ENCODE assay signal across 16 mouse cellular contexts in the genomic region with DNA sequence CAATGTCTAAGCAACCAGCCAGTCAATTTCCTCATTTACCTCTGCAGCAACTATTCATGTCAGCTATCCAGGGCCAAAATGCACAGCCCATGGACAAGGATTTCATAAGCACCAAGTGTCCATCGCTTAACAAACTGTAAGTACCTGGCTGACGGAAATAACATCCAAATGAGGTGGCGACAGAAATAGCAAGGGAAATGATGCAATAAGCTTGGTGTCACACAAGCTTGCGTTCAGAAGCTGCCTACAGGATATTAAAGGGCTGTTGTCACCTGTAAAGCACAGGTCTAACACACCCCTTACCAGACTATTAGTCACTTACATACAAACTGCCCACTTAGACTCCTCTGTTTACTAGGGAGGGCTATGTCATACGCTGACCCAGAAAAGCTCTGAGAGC. TPM values are rescaled to one million over a fixed set of nuclear protein-coding genes. Genes with fewer than 3 reads are reported as not detected.
A peak's percentile ranks its signal among the peaks of the same experiment; 100 is the strongest.
DNase-seq lines count a peak whose midpoint lies in the region; ATAC-seq and TF ChIP-seq lines count a peak whose summit lies in the region.
"Had no signal": no experiment of that assay in that cellular context is flagged by ENCODE, and none has a peak within 500 bp of the region (broad histone marks: within the 10 kb centered on the region; RNA-seq: fewer than 3 reads in every experiment).

No protein-coding gene starts in this region.

- 42% methylated on average over 5 of the region's 5 CpGs for WGBS in lung, postnatal 0 days
- WGBS in liver, embryonic 13.5 days (ENCODE audit: insufficient replicate concordance) = 40% methylated on average over 5 of the region's 5 CpGs
- 74% methylated on average over 5 of the region's 5 CpGs for WGBS in stomach, postnatal 0 days

- peak overlapping the region; percentile 28 for H3K4me3 ChIP-seq in erythroblast, embryonic 14.5 days (replicated peaks)
- H3K4me3 ChIP-seq in lung, postnatal 0 days (ENCODE audit: low read depth, low read length) = no peak overlapping the region
- peak overlapping the region; percentile 7 for H3K4me3 ChIP-seq in liver, embryonic 13.5 days (replicated peaks)
- no peak overlapping the region for H3K4me3 ChIP-seq in stomach, postnatal 0 days (ENCODE audit: low read depth, low read length)
- H3K4me3 ChIP-seq: embryonic facial prominence, embryonic 15.5 days; midbrain, embryonic 12.5 days had no signal

- ATAC-seq in erythroblast, adult 5-6 weeks (replicated peaks; ENCODE audit: low FRiP score, poor library complexity, severe bottlenecking) = no peak
- no peak for ATAC-seq in lung, postnatal 0 days
- ATAC-seq in liver, embryonic 13.5 days (ENCODE audit: low read depth) = no peak
- no peak for ATAC-seq in stomach, postnatal 0 days (ENCODE audit: low FRiP score, low TSS enrichment)
- ATAC-seq in megakaryocyte-erythroid progenitor cell, adult 5-6 weeks (replicated peaks; ENCODE audit: low FRiP score, low TSS enrichment, poor library complexity, severe bottlenecking) = no peak
- ATAC-seq: Patski had no signal

- H3K27me3 ChIP-seq in erythroblast, embryonic 14.5 days (ENCODE audit: control insufficient read depth) = peaks cover 42% of the 10 kb centered on the region
- no peaks in the 10 kb centered on the region for H3K27me3 ChIP-seq in lung, postnatal 0 days (replicated peaks; ENCODE audit: insufficient read depth, low read length)
- H3K27me3 ChIP-seq in liver, embryonic 13.5 days = peaks cover 33% of the 10 kb centered on the region
- no peaks in the 10 kb centered on the region for H3K27me3 ChIP-seq in stomach, postnatal 0 days (ENCODE audit: control insufficient read depth, insufficient read depth, low read length)
- H3K27me3 ChIP-seq: embryonic facial prominence, embryonic 15.5 days; midbrain, embryonic 12.5 days; neural tube, embryonic 13.5 days; Patski had no signal

- TF ChIP-seq EP300 in lung, postnatal 0 days (IDR thresholded peaks at IDR 0.05) = peak; percentile 38; the same call in 1 of the 2 replicates
- TF ChIP-seq EP300 in stomach, postnatal 0 days (optimal IDR thresholded peaks at IDR 0.05) = no peak

- no peak overlapping the region for H3K4me2 ChIP-seq in lung, postnatal 0 days (replicated peaks; ENCODE audit: low read depth, low read length)
- H3K4me2 ChIP-seq in liver, embryonic 13.5 days = peak overlapping the region; percentile 40
- H3K4me2 ChIP-seq in stomach, postnatal 0 days (replicated peaks; ENCODE audit: low read depth) = no peak overlapping the region
- H3K4me2 ChIP-seq: embryonic facial prominence, embryonic 15.5 days had no signal

- peak; percentile 71 for DNase-seq in lung, postnatal 0 days (ENCODE audit: low spot score)
- DNase-seq in lung, postnatal 4 days = no peak
- DNase-seq in liver, embryonic 13.5 days = no peak
- no peak for DNase-seq in stomach, postnatal 0 days (ENCODE audit: low spot score)
- DNase-seq in thymus, postnatal 10 days (ENCODE audit: low spot score in 2 of 2) = no peak
- DNase-seq: cerebellum, adult 2 months; kidney, postnatal 10 days; thymus, postnatal 25 days had no signal

- H3K9me3 ChIP-seq in erythroblast, embryonic 14.5 days (ENCODE audit: control insufficient read depth, low read length) = peaks cover 2% of the 10 kb centered on the region; the same call in 1 of the 2 replicates
- no peaks in the 10 kb centered on the region for H3K9me3 ChIP-seq in lung, postnatal 0 days (ENCODE audit: low read length)
- H3K9me3 ChIP-seq in liver, embryonic 13.5 days (replicated peaks) = no peaks in the 10 kb centered on the region
- H3K9me3 ChIP-seq in stomach, postnatal 0 days (ENCODE audit: control insufficient read depth, low read length) = no peaks in the 10 kb centered on the region
- H3K9me3 ChIP-seq: embryonic facial prominence, embryonic 15.5 days; midbrain, embryonic 12.5 days; neural tube, embryonic 13.5 days had no signal

- peaks cover 50% of the 10 kb centered on the region for H3K4me1 ChIP-seq in erythroblast, embryonic 14.5 days (ENCODE audit: control insufficient read depth)
- H3K4me1 ChIP-seq in lung, postnatal 0 days (ENCODE audit: insufficient read depth, low read depth, low read length) = peaks cover 10% of the 10 kb centered on the region; the same call in 1 of the 2 replicates
- peaks cover 51% of the 10 kb centered on the region for H3K4me1 ChIP-seq in liver, embryonic 13.5 days (replicated peaks)
- H3K4me1 ChIP-seq in stomach, postnatal 0 days (replicated peaks; ENCODE audit: control insufficient read depth, insufficient read depth) = peaks cover 3% of the 10 kb centered on the region; the same call in 1 of the 2 replicates

- H3K9ac ChIP-seq in lung, postnatal 0 days (replicated peaks; ENCODE audit: low read depth) = no peak overlapping the region
- H3K9ac ChIP-seq in liver, embryonic 13.5 days = peak overlapping the region; percentile 93
- no peak overlapping the region for H3K9ac ChIP-seq in stomach, postnatal 0 days (ENCODE audit: low read length)
- H3K9ac ChIP-seq: embryonic facial prominence, embryonic 15.5 days; midbrain, embryonic 12.5 days had no signal

- no peak overlapping the region for H3K27ac ChIP-seq in lung, postnatal 0 days (ENCODE audit: low read length)
- H3K27ac ChIP-seq in liver, embryonic 13.5 days = peak overlapping the region; percentile 86
- H3K27ac ChIP-seq in stomach, postnatal 0 days (replicated peaks) = peak overlapping the region; percentile 37
- H3K27ac ChIP-seq: embryonic facial prominence, embryonic 15.5 days; midbrain, embryonic 12.5 days; neural tube, embryonic 13.5 days had no signal

- TF ChIP-seq CTCF in lung, postnatal 0 days (IDR thresholded peaks at IDR 0.05) = no peak
- TF ChIP-seq CTCF in stomach, postnatal 0 days (IDR thresholded peaks at IDR 0.05; ENCODE audit: low read depth) = no peak

- peaks cover 22% of the 10 kb centered on the region for H3K36me3 ChIP-seq in erythroblast, embryonic 14.5 days (ENCODE audit: control insufficient read depth)
- 0 out of 2 replicates have a peak, but pooled peaks cover under 1% of the 10 kb centered on the region for H3K36me3 ChIP-seq in lung, postnatal 0 days (ENCODE audit: insufficient read depth, low read length)
- peaks cover 20% of the 10 kb centered on the region for H3K36me3 ChIP-seq in liver, embryonic 13.5 days
- peaks cover 4% of the 10 kb centered on the region for H3K36me3 ChIP-seq in stomach, postnatal 0 days (ENCODE audit: control insufficient read depth, insufficient read depth, low read length)

RNA-seq across cellular contexts. Expression of a gene that starts 2.1 kb away (rescaled TPM):
- 16.6 and 23.0 TPM in 2 replicates for polyA plus RNA-seq in erythroblast, embryonic 14.5 days (2012)
- total RNA-seq in erythroblast, adult 5-6 weeks (2015; ENCODE audit: low replicate concordance) = 1,226 and 1,283 TPM in 2 replicates
- 1,807 and 1,822 TPM in 2 replicates for total RNA-seq in erythroblast, adult 5-6 weeks (2017; ENCODE audit: low replicate concordance)
- 412 and 458 TPM in 2 replicates for polyA plus RNA-seq in lung, postnatal 0 days (2015; fragmentation: Nextera tagmentation; extraction: Ambion mirVana)
- polyA plus RNA-seq in liver, embryonic 13.5 days (2015; fragmentation: Nextera tagmentation; extraction: Ambion mirVana) = 677 and 738 TPM in 2 replicates
- polyA plus RNA-seq in stomach, postnatal 0 days (2015; fragmentation: Nextera tagmentation; extraction: Ambion mirVana) = 448 and 455 TPM in 2 replicates
- total RNA-seq in megakaryocyte-erythroid progenitor cell, adult 5-6 weeks (2014; fragmentation: Nextera tagmentation) = 212 and 247 TPM in 2 replicates
- 262 and 337 TPM in 2 replicates for total RNA-seq in megakaryocyte-erythroid progenitor cell, adult 5-6 weeks (2017)

RNA-seq across cellular contexts. Expression of a gene that starts 38.6 kb away (rescaled TPM):
- 2.0 and 2.4 TPM in 2 replicates for polyA plus RNA-seq in erythroblast, embryonic 14.5 days (2012)
- 124 and 158 TPM in 2 replicates for total RNA-seq in erythroblast, adult 5-6 weeks (2015; ENCODE audit: low replicate concordance)
- 138 and 180 TPM in 2 replicates for total RNA-seq in erythroblast, adult 5-6 weeks (2017; ENCODE audit: low replicate concordance)
- polyA plus RNA-seq in lung, postnatal 0 days (2015; fragmentation: Nextera tagmentation; extraction: Ambion mirVana) = 25.8 and 26.0 TPM in 2 replicates
- polyA plus RNA-seq in liver, embryonic 13.5 days (2015; fragmentation: Nextera tagmentation; extraction: Ambion mirVana) = 13.9 and 14.6 TPM in 2 replicates
- polyA plus RNA-seq in stomach, postnatal 0 days (2015; fragmentation: Nextera tagmentation; extraction: Ambion mirVana) = 15.6 and 18.5 TPM in 2 replicates
- total RNA-seq in megakaryocyte-erythroid progenitor cell, adult 5-6 weeks (2014; fragmentation: Nextera tagmentation) = 56.3 and 62.2 TPM in 2 replicates
- total RNA-seq in megakaryocyte-erythroid progenitor cell, adult 5-6 weeks (2017) = 55.2 and 81.3 TPM in 2 replicates

RNA-seq across cellular contexts. Expression of a gene that starts 50.1 kb away (rescaled TPM):
- not detected in 2 replicates for polyA plus RNA-seq in erythroblast, embryonic 14.5 days (2012)
- total RNA-seq in erythroblast, adult 5-6 weeks (2015; ENCODE audit: low replicate concordance) = not detected in 2 replicates
- not detected in 2 replicates for total RNA-seq in erythroblast, adult 5-6 weeks (2017; ENCODE audit: low replicate concordance)
- polyA plus RNA-seq in lung, postnatal 0 days (2015; fragmentation: Nextera tagmentation; extraction: Ambion mirVana) = 1.9 and 2.7 TPM in 2 replicates
- 0.76 and 1.0 TPM in 2 replicates for polyA plus RNA-seq in liver, embryonic 13.5 days (2015; fragmentation: Nextera tagmentation; extraction: Ambion mirVana)
- polyA plus RNA-seq in stomach, postnatal 0 days (2015; fragmentation: Nextera tagmentation; extraction: Ambion mirVana) = 12.5 and 14.4 TPM in 2 replicates
- not detected in 2 replicates for total RNA-seq in megakaryocyte-erythroid progenitor cell, adult 5-6 weeks (2014; fragmentation: Nextera tagmentation)
- not detected in 2 replicates for total RNA-seq in megakaryocyte-erythroid progenitor cell, adult 5-6 weeks (2017)
- total RNA-seq: hematopoietic stem cell, adult 5-6 weeks had no signal

Comparison
In these comparisons a context has a peak if more than half of its experiments do, and no peak if none do; other contexts are left out.
1. H3K4me3 ChIP-seq: peak in erythroblast, embryonic 14.5 days (single experiment) and liver, embryonic 13.5 days (single experiment); none in lung, postnatal 0 days (single experiment) and stomach, postnatal 0 days (single experiment).
2. RNA of a gene that starts 2.1 kb away (polyA plus RNA-seq): 677 to 738 TPM in liver, embryonic 13.5 days, 448 to 455 TPM in stomach, postnatal 0 days and 412 to 458 TPM in lung, postnatal 0 days; 16.6 to 23.0 TPM in erythroblast, embryonic 14.5 days; every median in the first group is over 10 times any median in the second.